Mouse (Mus musculus) spleen, adult 10 weeks (tissue): ENCODE measurements around the gene Mrap. TPM values are rescaled to one million over a fixed set of nuclear protein-coding genes. Genes with fewer than 3 reads are reported as not detected.

Experiments
- polyA plus RNA-seq: library from polyadenylated mRNA; stranded (reverse); fragments of 350-450 nt; fragmentation: Illumina TruSeq; extraction: RNeasy Lipid Tissue Mini Kit (QIAGEN cat#74804); gene quantifications from one replicate; pipeline ENCODE4 v1.2.3, GENCODE M21; 2015; ENCODE audit warnings: low replicate concordance; ENCODE audit not compliant: insufficient read depth

Gene Mrap
- polyA plus RNA-seq = 1.8 TPM

DNA sequence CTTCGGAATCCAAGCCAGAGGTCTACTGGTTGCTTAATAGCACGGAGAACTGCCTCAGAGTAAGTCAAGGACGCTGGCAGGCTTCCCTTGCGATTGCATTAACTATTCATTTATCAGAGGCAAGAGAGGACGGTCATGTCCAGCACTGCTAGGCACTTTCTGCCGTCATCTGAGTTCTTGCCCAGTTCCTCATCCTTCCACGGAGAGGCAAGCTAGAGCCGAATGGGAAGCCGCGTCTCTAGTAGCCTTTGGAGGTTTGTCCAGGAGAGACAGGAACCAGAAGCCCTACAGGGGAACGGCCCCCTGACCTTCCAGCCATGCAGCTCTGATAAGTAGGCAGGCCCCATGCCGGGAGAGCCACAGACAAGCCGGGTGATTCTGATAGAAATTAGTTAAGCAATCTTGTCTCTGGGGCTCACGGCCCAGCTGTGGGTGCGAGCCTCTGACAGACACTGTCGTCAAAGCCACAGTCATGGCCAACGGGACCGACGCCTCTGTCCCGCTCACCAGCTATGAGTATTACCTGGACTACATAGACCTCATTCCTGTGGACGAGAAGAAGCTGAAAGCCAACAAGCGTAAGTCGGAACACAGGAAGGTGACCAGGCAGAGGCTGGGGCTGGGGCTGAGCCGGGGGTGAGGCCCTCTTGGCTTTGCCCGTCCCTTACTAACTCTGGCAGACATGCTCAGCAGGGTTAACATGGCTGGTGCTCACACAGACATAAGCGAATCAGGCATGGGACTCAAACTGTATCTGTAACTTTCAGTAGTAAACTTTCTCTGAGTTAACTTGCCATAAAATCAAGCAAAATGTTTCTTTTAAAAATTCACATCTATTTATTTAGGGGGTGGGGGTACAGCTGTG lies at the start of gene Mrap:
TSS of gene Mrap (plus strand) at position 116 of the 865 bp plus-strand sequence.

DNA sequence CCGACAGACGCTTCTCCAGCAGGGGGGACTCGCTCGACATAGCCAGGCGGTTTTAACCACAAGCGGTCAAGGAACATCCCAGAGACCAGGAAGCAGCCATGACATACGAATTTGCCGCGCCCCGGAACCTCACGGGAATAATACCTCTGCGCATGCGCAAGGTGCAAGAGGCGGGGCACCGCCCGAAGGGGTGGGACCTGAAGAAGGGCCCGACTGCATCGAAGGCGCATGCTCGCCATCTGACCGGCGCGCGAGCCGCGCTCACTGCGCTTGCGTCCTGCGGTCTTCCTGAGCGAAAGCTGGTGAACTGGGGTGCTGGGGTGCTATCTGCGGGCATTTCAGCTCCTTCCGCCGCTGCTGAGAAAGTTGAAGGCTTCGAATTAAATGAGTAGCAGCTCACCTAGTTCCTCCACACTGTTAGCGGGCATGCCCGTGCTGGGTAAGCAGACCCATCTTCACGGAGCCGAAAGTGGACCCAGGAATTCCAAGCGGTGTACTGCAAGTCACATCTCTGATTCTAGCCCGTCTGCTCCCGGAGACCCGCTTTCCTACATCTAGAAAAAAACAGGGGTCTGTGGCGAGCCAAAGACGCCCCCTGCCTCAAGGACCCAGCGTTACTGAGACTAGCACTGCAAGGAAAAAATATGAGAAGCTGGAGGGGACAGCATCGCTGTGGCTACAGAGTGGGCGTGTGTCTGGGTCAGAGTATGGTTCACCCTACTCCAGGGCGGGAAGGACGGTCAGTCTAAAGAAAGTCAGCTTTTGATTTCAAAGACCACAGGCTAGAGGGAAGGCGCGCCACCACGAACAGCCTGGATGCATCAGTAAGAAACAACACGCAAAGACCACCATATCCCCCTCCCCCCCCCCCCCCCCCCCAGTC lies 10.5 kb upstream of the Mrap start, which contains the start of gene Mis18a:
TSS of gene Mis18a (minus strand) at position 172 of the 883 bp plus-strand sequence.

Other genes with a start within 250 kb of the Mrap start
- 29.4 TPM for gene Mis18a, start 10.8 kb upstream of the Mrap start, polyA plus RNA-seq
- 12.0 TPM for gene Urb1, start 72.2 kb downstream of the Mrap start, polyA plus RNA-seq
- 1.6 TPM for gene Eva1c, start 88.5 kb downstream of the Mrap start, polyA plus RNA-seq
- 24.1 TPM for gene Cfap298, start 196.9 kb downstream of the Mrap start, polyA plus RNA-seq